Mouse (Mus musculus): ENCODE results near the gene Tnfrsf25. TPM values are rescaled to one million over a fixed set of nuclear protein-coding genes. Genes with fewer than 3 reads are reported as not detected.
A peak's percentile ranks its signal among the peaks of the same experiment; 100 is the strongest.

The Tnfrsf25 gene
- total and polyA plus RNA-seq, 3 experiments = 1.5 TPM; not detected in 2

GRCm38 (mm10) chr4:152130771-152131653 is 15.3 kb downstream of the Tnfrsf25 start:
- no peaks in the 10 kb centered on the region for H3K79me2 ChIP-seq (replicated peaks; ENCODE audit: control insufficient read depth, extremely low read depth, insufficient read depth, poor library complexity, severe bottlenecking)
- peaks cover 89% of the 10 kb centered on the region for H3K27me3 ChIP-seq (replicated peaks)
- H3K4me2 ChIP-seq (ENCODE audit: insufficient read depth, low read depth, poor library complexity, severe bottlenecking) = no peak overlapping the region
- H3K9me3 ChIP-seq (replicated peaks; ENCODE audit: low read length) = peaks cover 36% of the 10 kb centered on the region
- H3K4me1 ChIP-seq (ENCODE audit: control insufficient read depth in 1 of 2, insufficient read depth in 2 of 2) = peaks cover 9 to 10% of the 10 kb centered on the region in 2 experiments
- H3K27ac ChIP-seq (ENCODE audit: insufficient read depth, low read depth) = no peak overlapping the region
- no peak overlapping the region for H3K4me3 ChIP-seq (replicated peaks in 1 of 3; ENCODE audit: low read depth in 2 of 3, low read length in 2 of 3, poor library complexity in 1 of 3)
- H3K9ac ChIP-seq (ENCODE audit: insufficient read depth, low read depth) = no peak overlapping the region
- H3K36me3 ChIP-seq (replicated peaks in 1 of 2; ENCODE audit: control insufficient read depth in 1 of 2, insufficient read depth in 1 of 2, low read length in 1 of 2) = no peaks in the 10 kb centered on the region
- no peak for DNase-seq (ENCODE audit: extremely low read depth)
- TF ChIP-seq PAX5 (IDR thresholded peaks at IDR 0.05; ENCODE audit: low read length) = no peak
- peak in 1 of 2 experiments; percentile 23; a peak in 2 of 4 replicates for TF ChIP-seq CTCF (conservative IDR thresholded peaks at IDR 0.05 in 1 of 2, IDR thresholded peaks at IDR 0.05 in 1 of 2; ENCODE audit: low read depth in 2 of 2, low read length in 2 of 2)
- dilution Hi-C loops (cut with MboI; ENCODE audit: extremely low pct_ligation_motif_present, extremely low pct_unique_long_range_greater_than_20kb, low sequenced_read_pairs) = no loop called here
- in situ Hi-C loops (cut with MboI; ENCODE audit: low pct_ligation_motif_present, low pct_unique_long_range_greater_than_20kb, low sequenced_read_pairs) = no loop called here

GRCm38 (mm10) chr4:152131809-152132771 is 16.4 kb downstream of the Tnfrsf25 start:
- Histone ChIP-seq H3K27me3 (replicated peaks) (peaks cover 90% of the 10 kb centered on the region), H3K4me3 (replicated peaks in 1 of 3; ENCODE audit: low read depth in 2 of 3, low read length in 2 of 3, poor library complexity in 1 of 3) (no peak overlapping the region)
- dilution Hi-C loops (cut with MboI; ENCODE audit: extremely low pct_ligation_motif_present, extremely low pct_unique_long_range_greater_than_20kb, low sequenced_read_pairs) = no loop called here

GRCm38 (mm10) chr4:152132772-152133169 is 17.0 kb downstream of the Tnfrsf25 start:
- TF ChIP-seq HCFC1 (IDR thresholded peaks at IDR 0.05; ENCODE audit: low read depth, low read length) (no peak), MEF2A (IDR thresholded peaks at IDR 0.05; ENCODE audit: borderline replicate concordance, low read depth, low read length) (no peak), GABPA (IDR thresholded peaks at IDR 0.05; ENCODE audit: insufficient replicate concordance, low read depth, low read length) (no peak), TBP (conservative IDR thresholded peaks at IDR 0.05; ENCODE audit: low read depth, low read length) (no peak), USF1 (IDR thresholded peaks at IDR 0.05; ENCODE audit: low read depth, low read length) (no peak), MAZ (IDR thresholded peaks at IDR 0.05; ENCODE audit: low read depth, low read length) (no peak), MAFK (IDR thresholded peaks at IDR 0.05; ENCODE audit: insufficient replicate concordance, low read length) (no peak), JUN (IDR thresholded peaks at IDR 0.05; ENCODE audit: insufficient read depth, low read depth, low read length) (no peak)
- H3K4me3 ChIP-seq (replicated peaks in 1 of 3; ENCODE audit: low read depth in 2 of 3, low read length in 2 of 3, poor library complexity in 1 of 3) = no peak overlapping the region
- H3K27me3 ChIP-seq (replicated peaks) = peaks cover 87% of the 10 kb centered on the region
- dilution Hi-C loops (cut with MboI; ENCODE audit: extremely low pct_ligation_motif_present, extremely low pct_unique_long_range_greater_than_20kb, low sequenced_read_pairs) = no loop called here
- no peak overlapping the region for H3K27ac ChIP-seq (ENCODE audit: insufficient read depth, low read depth)
- peaks cover 9 to 10% of the 10 kb centered on the region in 2 experiments for H3K4me1 ChIP-seq (ENCODE audit: control insufficient read depth in 1 of 2, insufficient read depth in 2 of 2)
- peaks cover 25% of the 10 kb centered on the region for H3K9me3 ChIP-seq (replicated peaks; ENCODE audit: low read length)
- no peak overlapping the region for H3K9ac ChIP-seq (ENCODE audit: insufficient read depth, low read depth)
- DNase-seq (ENCODE audit: extremely low read depth) = no peak
- no peaks in the 10 kb centered on the region for H3K79me2 ChIP-seq (replicated peaks; ENCODE audit: control insufficient read depth, extremely low read depth, insufficient read depth, poor library complexity, severe bottlenecking)
- H3K4me2 ChIP-seq (ENCODE audit: insufficient read depth, low read depth, poor library complexity, severe bottlenecking) = no peak overlapping the region
- in situ Hi-C loops (cut with MboI; ENCODE audit: low pct_ligation_motif_present, low pct_unique_long_range_greater_than_20kb, low sequenced_read_pairs) = no loop called here
- H3K36me3 ChIP-seq (replicated peaks in 1 of 2; ENCODE audit: control insufficient read depth in 1 of 2, insufficient read depth in 1 of 2, low read length in 1 of 2) = no peaks in the 10 kb centered on the region

More at GRCm38 (mm10) chr4:152131809-152132771, 16.4 kb downstream of the Tnfrsf25 start:
- TF ChIP-seq JUND (conservative IDR thresholded peaks at IDR 0.05; ENCODE audit: low read depth, low read length) (no peak), BHLHE40 (IDR thresholded peaks at IDR 0.05; ENCODE audit: low read depth, low read length) (peak; percentile 17; the same call in 1 of the 2 replicates)
- no peak overlapping the region for H3K9ac ChIP-seq (ENCODE audit: insufficient read depth, low read depth)
- H3K4me1 ChIP-seq (ENCODE audit: control insufficient read depth in 1 of 2, insufficient read depth in 2 of 2) = peaks cover 9 to 10% of the 10 kb centered on the region in 2 experiments
- H3K27ac ChIP-seq (ENCODE audit: insufficient read depth, low read depth) = no peak overlapping the region
- H3K9me3 ChIP-seq (replicated peaks; ENCODE audit: low read length) = peaks cover 27% of the 10 kb centered on the region
- no peak for DNase-seq (ENCODE audit: extremely low read depth)
- in situ Hi-C loops (cut with MboI; ENCODE audit: low pct_ligation_motif_present, low pct_unique_long_range_greater_than_20kb, low sequenced_read_pairs) = no loop called here
- H3K4me2 ChIP-seq (ENCODE audit: insufficient read depth, low read depth, poor library complexity, severe bottlenecking) = no peak overlapping the region
- H3K79me2 ChIP-seq (replicated peaks; ENCODE audit: control insufficient read depth, extremely low read depth, insufficient read depth, poor library complexity, severe bottlenecking) = no peaks in the 10 kb centered on the region
- H3K36me3 ChIP-seq (replicated peaks in 1 of 2; ENCODE audit: control insufficient read depth in 1 of 2, insufficient read depth in 1 of 2, low read length in 1 of 2) = no peaks in the 10 kb centered on the region
